In genomic region chr11:3515216-3515615, GRCm38 (mm10) we compare ENCODE assay signal across 8 mouse cellular contexts. TPM values are rescaled to one million over a fixed set of nuclear protein-coding genes. Genes with fewer than 3 reads are reported as not detected.
DNase-seq lines count a peak whose midpoint lies in the region; ATAC-seq and TF ChIP-seq lines count a peak whose summit lies in the region.

No protein-coding gene starts in this region.

- ATAC-seq in kidney, postnatal 0 days (replicated peaks; ENCODE audit: low FRiP score, low read depth): no peak
- ATAC-seq in hindbrain, embryonic 14.5 days (ENCODE audit: low FRiP score): peak; percentile 28; the same call in 1 of the 2 replicates
- ATAC-seq in midbrain, embryonic 16.5 days: peak; percentile 36
- ATAC-seq in cerebellum, adult (ENCODE audit: insufficient number of reproducible peaks, low FRiP score, low TSS enrichment): no peak
- no peak for ATAC-seq in megakaryocyte-erythroid progenitor cell, adult 5-6 weeks (replicated peaks; ENCODE audit: low FRiP score, low TSS enrichment, poor library complexity, severe bottlenecking)

- TF ChIP-seq CTCF in kidney, postnatal 0 days (IDR thresholded peaks at IDR 0.05; ENCODE audit: low read depth): no peak
- no peak for TF ChIP-seq CTCF in cortical plate, adult 2 months (IDR thresholded peaks at IDR 0.05; ENCODE audit: extremely low read depth, insufficient read depth, low read length)

- no peak for TF ChIP-seq POLR2A in cortical plate, adult 2 months (IDR thresholded peaks at IDR 0.05; ENCODE audit: extremely low read depth, insufficient read depth, low read length)

- peak overlapping the region; percentile 41 for H3K4me3 ChIP-seq in kidney, postnatal 0 days (replicated peaks; ENCODE audit: low read depth, low read length)
- H3K4me3 ChIP-seq in cortical plate, adult 2 months (ENCODE audit: insufficient read depth, low read length): peak overlapping the region; percentile 50
- peak overlapping the region; percentile 46 for H3K4me3 ChIP-seq in hindbrain, embryonic 14.5 days (replicated peaks; ENCODE audit: low read length)
- H3K4me3 ChIP-seq in midbrain, embryonic 16.5 days (ENCODE audit: low read depth, low read length): peak overlapping the region; percentile 53

- 12% methylated on average over 4 of the region's 4 CpGs for WGBS in kidney, postnatal 0 days
- whole genome bisulfite sequencing in hindbrain, embryonic 14.5 days: 12% methylated on average over 4 of the region's 4 CpGs
- 4% methylated on average over 4 of the region's 4 CpGs for WGBS in midbrain, embryonic 16.5 days

- H3K9me3 ChIP-seq in kidney, postnatal 0 days (replicated peaks; ENCODE audit: low read length): no peaks in the 10 kb centered on the region
- H3K9me3 ChIP-seq in hindbrain, embryonic 14.5 days (ENCODE audit: control insufficient read depth, low read length): no peaks in the 10 kb centered on the region
- H3K9me3 ChIP-seq in midbrain, embryonic 16.5 days (replicated peaks; ENCODE audit: control insufficient read depth, low read length, poor library complexity, severe bottlenecking): no peaks in the 10 kb centered on the region

- 0 out of 2 replicates have a peak overlapping the region, but pooled peaks have one; percentile 5 for H3K27ac ChIP-seq in kidney, postnatal 0 days
- H3K27ac ChIP-seq in cortical plate, adult 2 months (ENCODE audit: insufficient read depth, low read length): peak overlapping the region; percentile 36; the same call in 1 of the 2 replicates
- no peak overlapping the region for H3K27ac ChIP-seq in hindbrain, embryonic 14.5 days
- no peak overlapping the region for H3K27ac ChIP-seq in midbrain, embryonic 16.5 days (ENCODE audit: low read length)

- no peaks in the 10 kb centered on the region for H3K27me3 ChIP-seq in kidney, postnatal 0 days (ENCODE audit: insufficient read depth, low read length)
- H3K27me3 ChIP-seq in hindbrain, embryonic 14.5 days (ENCODE audit: control insufficient read depth, insufficient read depth, low read length): peaks cover 27% of the 10 kb centered on the region
- peaks cover 10% of the 10 kb centered on the region for H3K27me3 ChIP-seq in midbrain, embryonic 16.5 days (ENCODE audit: control insufficient read depth, insufficient read depth, low read depth, low read length)

- no peak for DNase-seq in kidney, postnatal 0 days (ENCODE audit: low spot score)
- DNase-seq in kidney, adult 8-10 months: no peak
- DNase-seq in hindbrain, embryonic 14.5 days (ENCODE audit: low spot score): no peak
- DNase-seq in right cerebral cortex, postnatal 14 days: no peak

- peaks cover 10% of the 10 kb centered on the region; the same call in 1 of the 2 replicates for H3K36me3 ChIP-seq in kidney, postnatal 0 days (ENCODE audit: insufficient read depth, low read length)
- H3K36me3 ChIP-seq in hindbrain, embryonic 14.5 days (replicated peaks; ENCODE audit: control insufficient read depth, insufficient read depth): no peaks in the 10 kb centered on the region
- H3K36me3 ChIP-seq in midbrain, embryonic 16.5 days (ENCODE audit: control insufficient read depth, insufficient read depth, low read length): no peaks in the 10 kb centered on the region

- peak overlapping the region; percentile 61 for H3K4me2 ChIP-seq in kidney, postnatal 0 days (ENCODE audit: low read length)
- peak overlapping the region; percentile 82 for H3K4me2 ChIP-seq in hindbrain, embryonic 14.5 days (replicated peaks)
- H3K4me2 ChIP-seq in midbrain, embryonic 16.5 days (ENCODE audit: low read length): peak overlapping the region; percentile 86

- H3K4me1 ChIP-seq in kidney, postnatal 0 days (replicated peaks; ENCODE audit: insufficient read depth, low read length): peaks cover 16% of the 10 kb centered on the region
- peaks cover 10% of the 10 kb centered on the region for H3K4me1 ChIP-seq in cortical plate, adult 2 months (ENCODE audit: control insufficient read depth, insufficient read depth, low read length)
- H3K4me1 ChIP-seq in hindbrain, embryonic 14.5 days (replicated peaks; ENCODE audit: control insufficient read depth, insufficient read depth, low read length): peaks cover 24% of the 10 kb centered on the region
- peaks cover 9% of the 10 kb centered on the region for H3K4me1 ChIP-seq in midbrain, embryonic 16.5 days (ENCODE audit: control insufficient read depth, insufficient read depth, low read length)

- H3K9ac ChIP-seq in kidney, postnatal 0 days (ENCODE audit: low read depth, low read length): peak overlapping the region; percentile 59
- peak overlapping the region; percentile 61 for H3K9ac ChIP-seq in hindbrain, embryonic 14.5 days
- peak overlapping the region; percentile 68 for H3K9ac ChIP-seq in midbrain, embryonic 16.5 days (ENCODE audit: low read depth, low read length)

RNA-seq across cellular contexts. Expression of gene Selenom, which starts 0.7 kb away (rescaled TPM):
- 124 and 125 TPM in 2 replicates for polyA plus RNA-seq in kidney, postnatal 0 days (2015; fragmentation: Nextera tagmentation; extraction: Ambion mirVana)
- polyA plus RNA-seq in cortical plate, adult 2 months (2012; rRNA removed): 243 and 244 TPM in 2 replicates
- polyA plus RNA-seq in hindbrain, embryonic 14.5 days (2014; fragmentation: Nextera tagmentation; extraction: Ambion mirVana): 105 and 122 TPM in 2 replicates
- 87.5 and 129 TPM in 2 replicates for polyA plus RNA-seq in midbrain, embryonic 16.5 days (2015; fragmentation: Nextera tagmentation; extraction: Ambion mirVana)
- not detected in 2 replicates for total RNA-seq in megakaryocyte-erythroid progenitor cell, adult 5-6 weeks (2014; fragmentation: Nextera tagmentation)
- total RNA-seq in megakaryocyte-erythroid progenitor cell, adult 5-6 weeks (2017): not detected in 2 replicates

RNA-seq across cellular contexts. Expression of gene Inpp5j, which starts 10.6 kb away (rescaled TPM):
- 4.5 and 4.7 TPM in 2 replicates for polyA plus RNA-seq in kidney, postnatal 0 days (2015; fragmentation: Nextera tagmentation; extraction: Ambion mirVana)
- 38.4 and 39.0 TPM in 2 replicates for polyA plus RNA-seq in cortical plate, adult 2 months (2012; rRNA removed)
- 5.7 and 6.9 TPM in 2 replicates for polyA plus RNA-seq in hindbrain, embryonic 14.5 days (2014; fragmentation: Nextera tagmentation; extraction: Ambion mirVana)
- 8.3 and 10.3 TPM in 2 replicates for polyA plus RNA-seq in midbrain, embryonic 16.5 days (2015; fragmentation: Nextera tagmentation; extraction: Ambion mirVana)
- 0.37 TPM in 1 of 2 replicates, not detected in the other for total RNA-seq in megakaryocyte-erythroid progenitor cell, adult 5-6 weeks (2014; fragmentation: Nextera tagmentation)
- total RNA-seq in megakaryocyte-erythroid progenitor cell, adult 5-6 weeks (2017): not detected in 2 replicates

RNA-seq across cellular contexts. Expression of gene Smtn, which starts 25.2 kb away (rescaled TPM):
- polyA plus RNA-seq in kidney, postnatal 0 days (2015; fragmentation: Nextera tagmentation; extraction: Ambion mirVana): 86.4 and 94.3 TPM in 2 replicates
- 4.9 and 5.4 TPM in 2 replicates for polyA plus RNA-seq in cortical plate, adult 2 months (2012; rRNA removed)
- polyA plus RNA-seq in hindbrain, embryonic 14.5 days (2014; fragmentation: Nextera tagmentation; extraction: Ambion mirVana): 15.0 and 17.3 TPM in 2 replicates
- 14.2 and 14.7 TPM in 2 replicates for polyA plus RNA-seq in midbrain, embryonic 16.5 days (2015; fragmentation: Nextera tagmentation; extraction: Ambion mirVana)
- total RNA-seq in megakaryocyte-erythroid progenitor cell, adult 5-6 weeks (2014; fragmentation: Nextera tagmentation): 3.3 and 4.1 TPM in 2 replicates
- 0.30 and 1.3 TPM in 2 replicates for total RNA-seq in megakaryocyte-erythroid progenitor cell, adult 5-6 weeks (2017)

RNA-seq across cellular contexts. Expression of gene Pla2g3, which starts 27.1 kb away (rescaled TPM):
- polyA plus RNA-seq in kidney, postnatal 0 days (2015; fragmentation: Nextera tagmentation; extraction: Ambion mirVana): 0.25 and 0.32 TPM in 2 replicates
- polyA plus RNA-seq in cortical plate, adult 2 months (2012; rRNA removed): 2.6 and 2.9 TPM in 2 replicates
- 0.67 and 0.81 TPM in 2 replicates for polyA plus RNA-seq in hindbrain, embryonic 14.5 days (2014; fragmentation: Nextera tagmentation; extraction: Ambion mirVana)
- 1.7 and 3.9 TPM in 2 replicates for polyA plus RNA-seq in midbrain, embryonic 16.5 days (2015; fragmentation: Nextera tagmentation; extraction: Ambion mirVana)
- 0.12 TPM in 1 of 2 replicates, not detected in the other for total RNA-seq in megakaryocyte-erythroid progenitor cell, adult 5-6 weeks (2014; fragmentation: Nextera tagmentation)
- 0.28 TPM in 1 of 2 replicates, not detected in the other for total RNA-seq in megakaryocyte-erythroid progenitor cell, adult 5-6 weeks (2017)

Comparison
In these comparisons a context has a peak if more than half of its experiments do, and no peak if none do; other contexts are left out.
1. ATAC-seq: peak in hindbrain, embryonic 14.5 days (single experiment) and midbrain, embryonic 16.5 days (single experiment); none in kidney, postnatal 0 days (single experiment), cerebellum, adult (single experiment) and megakaryocyte-erythroid progenitor cell, adult 5-6 weeks (single experiment).
2. H3K27ac ChIP-seq: peak in kidney, postnatal 0 days (single experiment) and cortical plate, adult 2 months (single experiment); none in hindbrain, embryonic 14.5 days (single experiment) and midbrain, embryonic 16.5 days (single experiment).
3. Peak in every context shown above with its lines, with median percentiles within 50 percentile points of each other: H3K4me2 ChIP-seq, H3K4me3 ChIP-seq and H3K9ac ChIP-seq.